Mouse (Mus musculus): Measurements from ENCODE around the gene Gpc6.

Gpc6 gene

GRCm38 (mm10) chr14:117498785-117499184, 573.7 kb downstream of the Gpc6 start:
- DNase-seq: no peak

DNA sequence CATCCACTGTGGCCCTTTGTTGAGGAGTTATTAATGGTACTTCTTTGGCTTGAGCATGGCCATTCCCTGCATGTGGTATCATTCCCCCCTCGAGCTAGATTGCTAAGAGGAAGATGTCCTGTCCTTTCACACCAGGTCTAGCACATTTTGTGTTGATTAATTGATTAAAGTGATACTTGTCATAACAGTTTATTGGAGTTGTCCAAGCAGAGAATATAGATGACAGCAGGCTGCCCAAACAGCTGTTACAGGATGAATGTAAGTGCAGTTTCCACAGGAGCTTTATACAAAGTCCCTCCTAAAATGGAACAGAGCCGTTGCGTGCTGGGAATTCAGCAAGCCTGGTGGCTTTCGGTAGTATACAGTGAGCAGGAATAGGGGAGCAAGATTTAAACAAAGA, 574.2 kb downstream of the Gpc6 start:
- no peak for DNase-seq

- no peak for DNase-seq
These were observed 589.7 kb downstream of the Gpc6 start for GRCm38 (mm10) chr14:117514829-117515228.

GRCm38 (mm10) chr14:117519574-117519973, 594.5 kb downstream of the Gpc6 start:
- DNase-seq: peak; percentile 33

DNA sequence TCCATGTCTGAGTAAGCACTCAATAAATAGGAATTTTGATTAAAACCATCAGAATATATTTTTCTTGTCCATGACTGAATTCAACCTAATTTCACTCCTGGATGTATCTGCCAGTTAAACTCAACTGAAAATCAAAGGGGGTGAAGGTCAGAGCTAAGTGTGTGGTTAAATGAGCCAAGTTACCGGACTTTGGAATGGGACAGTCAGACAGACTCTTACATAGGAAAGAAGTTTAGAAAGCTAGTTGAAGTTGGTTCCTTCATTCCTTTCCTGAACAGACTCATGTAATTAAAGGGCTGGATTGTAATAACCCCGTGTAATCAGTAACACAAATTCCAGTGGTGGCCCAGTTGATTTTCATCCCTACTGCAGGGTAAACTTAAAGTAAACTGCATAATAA, 595.6 kb downstream of the Gpc6 start:
- DNase-seq: no peak

DNA sequence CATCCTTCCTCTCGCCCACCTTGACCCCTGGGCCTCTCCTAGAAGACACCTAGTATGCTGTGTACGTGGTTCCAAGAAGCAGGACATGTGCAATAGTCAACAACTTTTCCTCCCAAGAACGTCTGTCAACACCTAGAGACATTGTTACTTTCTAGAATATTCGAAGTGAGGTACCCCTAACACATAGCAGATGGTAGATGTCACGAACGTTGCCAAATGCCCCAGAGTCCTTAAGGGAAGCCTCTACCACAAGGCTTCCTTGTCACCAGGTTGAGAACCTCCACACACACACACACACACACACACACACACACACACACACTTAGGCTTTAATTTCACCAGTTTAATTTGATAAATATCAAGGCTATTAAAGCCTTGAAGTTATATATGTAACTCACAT, 600.0 kb downstream of the Gpc6 start:
- no peak for DNase-seq

- DNase-seq: no peak
These were observed 601.9 kb downstream of the Gpc6 start for GRCm38 (mm10) chr14:117527053-117527452.

- no peak for DNase-seq
These were observed 604.3 kb downstream of the Gpc6 start for GRCm38 (mm10) chr14:117529439-117529838.

DNA sequence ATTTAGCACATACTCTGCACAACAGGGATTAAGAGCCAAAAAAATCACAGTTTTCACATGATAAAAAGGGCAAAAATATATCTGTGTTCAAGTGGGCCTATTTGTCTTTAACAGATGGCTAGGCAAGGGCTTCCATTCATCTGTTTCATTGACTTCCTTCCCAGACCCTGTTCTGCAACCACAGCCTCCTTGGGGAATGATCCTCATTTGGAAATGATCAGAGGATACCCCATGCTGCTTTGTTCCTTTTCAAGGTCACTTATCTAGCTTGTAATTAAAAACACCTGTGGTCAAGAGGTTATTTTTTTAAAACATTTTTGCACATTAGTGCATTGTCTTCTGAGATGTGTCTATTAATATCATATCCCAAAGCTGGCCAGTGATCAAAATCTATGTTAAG, 627.7 kb downstream of the Gpc6 start:
- no peak for DNase-seq

DNA sequence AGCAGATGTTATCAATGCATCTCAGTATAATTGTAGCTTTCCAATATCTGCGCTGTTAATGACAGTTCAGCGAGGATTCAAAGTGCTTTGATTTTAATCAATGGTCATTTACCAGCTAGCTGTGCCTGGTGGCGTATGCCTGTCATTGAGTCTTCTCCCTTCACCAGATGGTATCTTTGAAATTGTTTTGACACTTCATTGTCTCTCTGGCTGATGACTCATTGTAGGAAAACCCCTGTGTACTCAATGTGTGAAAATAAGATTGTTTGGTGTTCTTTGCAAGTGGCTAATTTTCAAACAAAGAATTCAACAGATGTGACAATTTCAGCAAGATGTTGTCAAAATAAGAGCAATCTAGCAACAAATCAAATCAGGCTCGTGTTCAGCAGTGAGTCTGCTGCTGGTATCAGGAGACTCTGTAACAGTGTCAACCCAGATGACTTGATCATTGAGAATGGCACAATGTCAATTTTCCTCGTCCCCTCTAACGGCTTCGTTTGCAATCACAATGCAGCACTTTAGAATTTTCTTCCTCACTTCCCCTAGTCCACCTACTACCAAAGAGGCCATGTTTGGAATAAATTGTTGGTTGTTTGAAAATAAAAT, 631.7 kb downstream of the Gpc6 start:
- no peak for DNase-seq

GRCm38 (mm10) chr14:117562146-117562545, 637.0 kb downstream of the Gpc6 start:
- DNase-seq: no peak

DNA sequence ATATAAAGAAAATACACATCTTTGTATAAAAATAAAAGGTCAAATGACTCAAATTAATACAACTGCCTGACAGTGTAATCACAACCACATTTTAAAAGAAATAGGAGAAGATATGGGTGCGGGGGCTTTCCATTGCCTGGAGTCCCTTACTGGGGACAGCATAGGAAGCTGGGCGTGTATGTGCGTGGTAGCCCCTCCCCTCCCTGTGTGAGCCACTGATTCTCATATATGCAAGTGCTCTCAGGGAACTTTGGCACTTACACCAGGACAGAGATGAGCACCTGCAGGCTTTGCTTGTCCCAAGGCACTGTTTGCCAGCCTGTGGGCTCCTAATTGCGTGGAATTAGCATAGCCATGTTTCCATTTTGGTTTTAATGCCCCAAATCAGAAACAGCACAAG, 644.2 kb downstream of the Gpc6 start:
- no peak for DNase-seq

- DNase-seq: peak; percentile 10
These were observed 647.1 kb downstream of the Gpc6 start for GRCm38 (mm10) chr14:117572213-117572612.

DNA sequence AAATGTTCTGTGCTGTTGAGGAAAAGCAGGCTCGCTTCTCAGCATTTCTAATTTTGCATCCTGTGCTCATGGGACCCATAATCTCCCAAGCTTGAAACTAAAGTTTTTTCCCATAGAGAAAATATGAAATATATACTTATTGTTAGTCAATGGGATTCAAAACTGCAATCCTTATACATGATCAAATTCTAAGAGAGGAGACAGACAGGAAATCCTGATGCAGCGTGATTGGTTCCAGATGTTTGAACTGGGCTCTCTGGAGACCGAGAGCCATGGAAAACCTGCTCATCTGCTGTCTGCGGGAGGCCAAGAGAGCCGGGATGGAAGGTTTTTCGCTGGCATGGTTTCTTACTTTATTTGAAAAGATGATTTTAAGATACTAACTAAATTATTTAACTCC, 649.1 kb downstream of the Gpc6 start:
- no peak for DNase-seq

DNA sequence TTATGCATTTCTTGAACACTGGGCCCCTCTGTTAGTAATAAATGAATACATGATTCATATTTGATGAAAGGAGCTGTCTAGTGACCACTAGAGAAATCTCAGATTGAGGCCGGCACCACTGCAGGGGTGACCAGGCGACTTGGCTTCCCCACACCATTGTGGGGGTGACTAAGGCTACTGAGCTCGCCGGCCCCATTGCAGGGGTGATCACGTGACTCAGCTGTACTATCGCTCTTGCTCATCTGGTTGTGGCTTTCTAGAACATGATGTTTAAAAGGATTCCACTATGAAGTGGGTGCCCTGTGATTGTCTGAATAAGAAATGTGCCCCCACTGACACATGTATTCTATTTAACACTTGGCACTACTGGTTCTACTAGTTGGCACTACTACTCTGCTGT, 656.6 kb downstream of the Gpc6 start:
- DNase-seq: no peak

DNA sequence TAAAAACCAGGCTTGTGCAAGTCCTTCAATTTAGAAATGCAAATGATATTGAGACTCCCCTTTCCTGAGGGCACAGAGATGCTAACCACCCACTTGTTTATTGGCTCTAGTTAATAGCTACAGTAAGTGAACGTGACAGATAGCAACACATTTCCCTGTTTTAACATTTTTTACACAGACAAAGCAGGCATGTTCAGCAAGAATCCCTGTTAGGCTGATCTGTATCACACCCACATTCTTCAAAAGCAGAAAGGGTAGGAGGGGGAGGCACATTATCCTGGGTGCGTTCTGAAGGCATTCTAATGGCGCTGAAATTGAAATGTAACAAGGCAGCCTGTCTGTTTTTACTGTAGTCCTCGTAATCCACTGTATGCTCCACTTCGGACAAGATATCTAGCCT, 674.6 kb downstream of the Gpc6 start:
- no peak for DNase-seq

DNA sequence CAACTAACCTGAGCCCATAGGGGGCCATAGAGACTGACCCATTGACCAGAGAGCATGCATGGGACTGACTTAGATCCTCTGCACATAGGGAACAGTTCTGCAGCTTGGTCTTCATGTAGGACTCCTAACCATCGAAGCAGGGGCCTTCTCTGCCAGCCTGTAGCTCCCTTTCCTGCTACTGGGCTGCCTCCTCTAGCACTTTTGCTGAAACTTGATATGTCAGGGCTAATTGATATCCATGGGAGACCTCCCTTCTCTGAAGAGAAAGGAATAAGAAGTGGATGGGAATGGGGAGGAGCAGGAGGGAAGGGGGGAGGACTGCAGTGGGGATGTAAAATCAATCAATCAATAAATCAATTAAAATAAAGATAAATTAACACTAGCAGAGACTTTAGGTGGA, 678.7 kb downstream of the Gpc6 start:
- DNase-seq: no peak

- no peak for DNase-seq
These were observed 680.6 kb downstream of the Gpc6 start for GRCm38 (mm10) chr14:117605750-117606149.

DNA sequence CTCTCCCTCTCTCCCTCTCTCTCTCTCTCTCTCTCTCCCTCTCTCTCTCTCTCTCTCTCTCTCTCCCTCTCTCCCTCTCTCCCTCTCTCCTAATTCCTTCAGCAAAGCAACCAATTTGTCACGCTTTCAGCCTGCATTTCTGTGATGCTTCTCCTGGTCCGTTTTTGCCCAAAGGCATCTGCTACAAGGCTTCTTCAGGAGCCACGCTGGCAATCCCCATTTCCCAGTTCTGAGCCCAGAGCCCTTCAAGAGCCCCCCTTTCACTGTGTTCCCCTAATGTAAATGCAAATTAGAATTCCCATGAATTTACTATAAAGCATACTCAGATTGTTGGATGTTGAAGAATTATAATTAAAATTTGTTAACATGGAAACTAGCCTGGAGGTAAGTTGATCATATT, 686.0 kb downstream of the Gpc6 start:
- no peak for DNase-seq

GRCm38 (mm10) chr14:117625100-117625710, 700.1 kb downstream of the Gpc6 start:
- no peak for DNase-seq

- no peak for DNase-seq
These were observed 709.3 kb downstream of the Gpc6 start for GRCm38 (mm10) chr14:117634238-117634940.

GRCm38 (mm10) chr14:117641853-117642252, 716.7 kb downstream of the Gpc6 start:
- no peak for DNase-seq

GRCm38 (mm10) chr14:117643069-117643468, 718.0 kb downstream of the Gpc6 start:
- no peak for DNase-seq

DNA sequence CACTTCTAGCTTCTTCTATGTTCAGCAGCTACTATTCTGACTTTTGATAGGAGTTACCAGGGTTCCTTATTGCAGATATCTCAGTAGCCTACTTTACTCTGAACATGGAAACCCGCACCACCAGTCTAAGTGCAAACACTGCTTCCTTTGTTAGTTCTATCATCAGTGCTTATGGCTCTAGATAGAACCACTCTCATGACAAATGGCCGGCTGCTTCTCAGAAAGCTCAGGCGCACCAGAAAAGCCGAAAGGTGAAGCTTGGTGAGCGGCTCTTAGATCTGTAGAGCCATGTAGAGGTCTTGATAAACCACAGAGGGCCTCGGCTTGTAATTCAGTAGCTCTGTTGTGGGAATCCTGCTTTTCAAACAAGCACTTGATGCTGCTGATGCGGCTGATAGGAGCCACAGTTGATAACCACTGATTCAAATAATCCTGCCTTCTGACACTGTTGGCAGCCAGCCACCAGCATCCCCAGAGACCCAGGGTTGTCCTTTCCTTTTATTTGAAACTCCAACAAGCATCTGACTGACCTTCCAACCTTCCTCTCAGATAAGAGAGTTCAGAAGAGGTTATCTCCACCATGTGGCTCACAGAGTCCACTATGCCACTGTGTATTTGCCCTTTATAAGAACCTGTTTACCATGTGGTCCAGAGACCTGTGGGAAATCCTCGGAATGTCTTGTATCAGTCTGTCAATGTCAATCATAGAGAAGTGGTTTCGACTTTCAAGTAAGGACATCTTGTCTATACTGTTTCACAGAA, 723.3 kb downstream of the Gpc6 start:
- no peak for DNase-seq
